Mouse (Mus musculus): ENCODE data around the gene Bpifb3.

Bpifb3 gene

GRCm38 (mm10) chr2:153917930-153918329 is at the start of gene Bpifb3:
Bpifb3 (plus strand) TSS chr2:153918230.
- DNase-seq (ENCODE audit: low spot score in 2 of 2) = no peak

GRCm38 (mm10) chr2:153870984-153871383 is 47.0 kb upstream of the Bpifb3 start, which contains the start of gene Sun5:
Sun5 (minus strand) TSS chr2:153871084.
- DNase-seq (ENCODE audit: low spot score in 2 of 2) = no peak

GRCm38 (mm10) chr2:153874745-153875144 is 43.3 kb upstream of the Bpifb3 start, which contains the start of gene Bpifb2:
Bpifb2 (plus strand) TSS chr2:153875045.
- no peak for DNase-seq (ENCODE audit: low spot score in 2 of 2)

- DNase-seq (ENCODE audit: low spot score in 2 of 2) = no peak
Observed at GRCm38 (mm10) chr2:153899111-153899510, 18.9 kb upstream of the Bpifb3 start.

- no peak for DNase-seq (ENCODE audit: low spot score in 2 of 2)
Observed at GRCm38 (mm10) chr2:153900088-153900487, 17.9 kb upstream of the Bpifb3 start, which contains the start of gene Bpifb6. Bpifb6 (plus strand) TSS chr2:153900388.

- DNase-seq (ENCODE audit: low spot score in 2 of 2) = no peak
Observed at GRCm38 (mm10) chr2:153902726-153903125, 15.3 kb upstream of the Bpifb3 start.

GRCm38 (mm10) chr2:153906626-153907025 is 11.4 kb upstream of the Bpifb3 start:
- DNase-seq (ENCODE audit: low spot score in 2 of 2) = no peak

- peak in 1 of 2 experiments; percentile 30 for DNase-seq (ENCODE audit: low spot score in 2 of 2)
Observed at GRCm38 (mm10) chr2:153914151-153914550, 3.9 kb upstream of the Bpifb3 start.

GRCm38 (mm10) chr2:153921246-153921645 is 3.2 kb downstream of the Bpifb3 start:
- DNase-seq (ENCODE audit: low spot score in 2 of 2) = peak in 1 of 2 experiments; percentile 50

- peak in 1 of 2 experiments; percentile 25 for DNase-seq (ENCODE audit: low spot score in 2 of 2)
Observed at GRCm38 (mm10) chr2:153929871-153930413, 11.9 kb downstream of the Bpifb3 start.

- DNase-seq (ENCODE audit: low spot score in 2 of 2) = no peak
Observed at GRCm38 (mm10) chr2:153931125-153931524, 13.1 kb downstream of the Bpifb3 start.

- DNase-seq (ENCODE audit: low spot score in 2 of 2) = no peak
Observed at GRCm38 (mm10) chr2:153933311-153933710, 15.3 kb downstream of the Bpifb3 start.

- no peak for DNase-seq (ENCODE audit: low spot score in 2 of 2)
Observed at GRCm38 (mm10) chr2:153935348-153935747, 17.3 kb downstream of the Bpifb3 start.

- DNase-seq (ENCODE audit: low spot score in 2 of 2) = no peak
Observed at GRCm38 (mm10) chr2:153937843-153938242, 19.8 kb downstream of the Bpifb3 start, which contains the start of gene Bpifb4. Bpifb4 (plus strand) TSS chr2:153938212.

- DNase-seq (ENCODE audit: low spot score in 2 of 2) = peak in 1 of 2 experiments; percentile 64
Observed at GRCm38 (mm10) chr2:153943537-153943936, 25.5 kb downstream of the Bpifb3 start.

GRCm38 (mm10) chr2:153944567-153944966 is 26.5 kb downstream of the Bpifb3 start:
- no peak for DNase-seq (ENCODE audit: low spot score in 2 of 2)

- DNase-seq (ENCODE audit: low spot score in 2 of 2) = peak in 1 of 2 experiments; percentile 81
Observed at GRCm38 (mm10) chr2:153952897-153953296, 34.9 kb downstream of the Bpifb3 start.

GRCm38 (mm10) chr2:153953836-153954235 is 35.8 kb downstream of the Bpifb3 start:
- DNase-seq (ENCODE audit: low spot score in 2 of 2) = no peak

GRCm38 (mm10) chr2:153962821-153963331 is 44.8 kb downstream of the Bpifb3 start:
- peak; percentile 46 to 57 for DNase-seq (ENCODE audit: low spot score in 2 of 2)

GRCm38 (mm10) chr2:153963334-153963733 is 45.3 kb downstream of the Bpifb3 start:
- DNase-seq (ENCODE audit: low spot score in 2 of 2) = no peak

- peak in 1 of 2 experiments; percentile 12 for DNase-seq (ENCODE audit: low spot score in 2 of 2)
Observed at GRCm38 (mm10) chr2:153970221-153970620, 52.2 kb downstream of the Bpifb3 start.

GRCm38 (mm10) chr2:153974582-153974981 is 56.6 kb downstream of the Bpifb3 start, which contains the start of gene Bpifa6:
Bpifa6 (plus strand) TSS chr2:153974945.
- no peak for DNase-seq (ENCODE audit: low spot score in 2 of 2)
